ENCODE assay signal across 26 mouse cellular contexts in genomic region chr5:99752670-99753231, GRCm38 (mm10). TPM values are rescaled to one million over a fixed set of nuclear protein-coding genes. Genes with fewer than 3 reads are reported as not detected.
DNase-seq lines count a peak whose midpoint lies in the region; ATAC-seq and TF ChIP-seq lines count a peak whose summit lies in the region.
"Had no signal": no experiment of that assay in that cellular context is flagged by ENCODE, and none has a peak within 500 bp of the region (broad histone marks: within the 10 kb centered on the region; RNA-seq: fewer than 3 reads in every experiment).

No protein-coding gene starts in this region.

- peak overlapping the region; percentile 34 for H3K27ac ChIP-seq in hindbrain, embryonic 14.5 days
- H3K27ac ChIP-seq in hindbrain, embryonic 12.5 days, result no peak overlapping the region
- H3K27ac ChIP-seq in midbrain, embryonic 14.5 days (replicated peaks; ENCODE audit: low read depth, low read length), result no peak overlapping the region
- no peak overlapping the region for H3K27ac ChIP-seq in midbrain, embryonic 10.5 days (replicated peaks)
- H3K27ac ChIP-seq in hindbrain, postnatal 0 days, result peak overlapping the region; percentile 17; the same call in 1 of the 2 replicates
- peak overlapping the region; percentile 72 for H3K27ac ChIP-seq in neural tube, embryonic 14.5 days (ENCODE audit: low read depth, low read length)
- H3K27ac ChIP-seq: embryonic facial prominence, embryonic 12.5 days; heart, adult 2 months; kidney, embryonic 15.5 days; limb, embryonic 10.5 days; limb, embryonic 15.5 days; liver, embryonic 13.5 days had no signal

- H3K27me3 ChIP-seq in hindbrain, embryonic 14.5 days (ENCODE audit: control insufficient read depth, insufficient read depth, low read length), result no peaks in the 10 kb centered on the region
- no peaks in the 10 kb centered on the region for H3K27me3 ChIP-seq in hindbrain, embryonic 12.5 days
- H3K27me3 ChIP-seq in midbrain, embryonic 14.5 days (ENCODE audit: control insufficient read depth, insufficient read depth, low read length), result no peaks in the 10 kb centered on the region
- H3K27me3 ChIP-seq in midbrain, embryonic 10.5 days (ENCODE audit: low read depth, poor library complexity, severe bottlenecking), result no peaks in the 10 kb centered on the region
- no peaks in the 10 kb centered on the region for H3K27me3 ChIP-seq in hindbrain, postnatal 0 days (ENCODE audit: insufficient read depth, low read length)
- no peaks in the 10 kb centered on the region for H3K27me3 ChIP-seq in neural tube, embryonic 14.5 days (ENCODE audit: control insufficient read depth, insufficient read depth, low read length)
- H3K27me3 ChIP-seq: embryonic facial prominence, embryonic 12.5 days; heart, embryonic 12.5 days; kidney, embryonic 15.5 days; limb, embryonic 15.5 days; liver, embryonic 13.5 days; megakaryocyte, embryonic 14.5 days had no signal

- 69% methylated on average over 5 of the region's 5 CpGs for WGBS in hindbrain, embryonic 14.5 days
- WGBS in hindbrain, embryonic 12.5 days, result 76% methylated on average over 5 of the region's 5 CpGs
- WGBS in midbrain, embryonic 14.5 days, result 76% methylated on average over 5 of the region's 5 CpGs
- 88% methylated on average over 5 of the region's 5 CpGs for WGBS in midbrain, embryonic 10.5 days
- 67% methylated on average over 5 of the region's 5 CpGs for WGBS in hindbrain, postnatal 0 days
- 45% methylated on average over 5 of the region's 5 CpGs for WGBS in neural tube, embryonic 14.5 days

- DNase-seq in hindbrain, embryonic 14.5 days (ENCODE audit: low spot score), result peak; percentile 52
- no peak for DNase-seq in midbrain, embryonic 14.5 days
- no peak for DNase-seq in midbrain, embryonic 10.5 days (ENCODE audit: low spot score)
- DNase-seq in hindbrain, postnatal 0 days (ENCODE audit: low spot score), result peak; percentile 11
- no peak for DNase-seq in adrenal gland, adult 8-10 months
- no peak for DNase-seq in thymus, postnatal 25 days
- DNase-seq: adrenal gland, postnatal 36 days; B cell, adult 2 months; cerebellum, adult 8-10 months; embryo, embryonic 11 days; heart, adult 2 months; heart, postnatal 4 days; kidney, adult 18-20 months; kidney, postnatal 25 days; liver, embryonic 13.5 days; lung, adult 18-20 months; lung, postnatal 4 days had no signal

- no peak for ATAC-seq in hindbrain, embryonic 14.5 days (ENCODE audit: low FRiP score)
- no peak for ATAC-seq in hindbrain, embryonic 12.5 days (ENCODE audit: low FRiP score)
- ATAC-seq in midbrain, embryonic 14.5 days (ENCODE audit: low FRiP score, low TSS enrichment), result no peak
- no peak for ATAC-seq in hindbrain, postnatal 0 days
- ATAC-seq in neural tube, embryonic 14.5 days (ENCODE audit: low read depth), result peak; percentile 75
- ATAC-seq: lung, postnatal 0 days had no signal

- 0 out of 2 replicates have a peak, but pooled peaks cover 8% of the 10 kb centered on the region for H3K4me1 ChIP-seq in hindbrain, embryonic 14.5 days (replicated peaks; ENCODE audit: control insufficient read depth, insufficient read depth, low read length)
- no peaks in the 10 kb centered on the region for H3K4me1 ChIP-seq in hindbrain, embryonic 12.5 days
- H3K4me1 ChIP-seq in midbrain, embryonic 14.5 days (ENCODE audit: control insufficient read depth, insufficient read depth, low read length), result peaks cover 13% of the 10 kb centered on the region; the same call in 1 of the 2 replicates
- H3K4me1 ChIP-seq in midbrain, embryonic 10.5 days, result no peaks in the 10 kb centered on the region
- H3K4me1 ChIP-seq in hindbrain, postnatal 0 days (ENCODE audit: insufficient read depth, low read length), result no peaks in the 10 kb centered on the region
- peaks cover 4% of the 10 kb centered on the region; the same call in 1 of the 2 replicates for H3K4me1 ChIP-seq in neural tube, embryonic 14.5 days (ENCODE audit: control insufficient read depth, insufficient read depth, low read length)
- H3K4me1 ChIP-seq: embryonic facial prominence, embryonic 12.5 days; heart, embryonic 12.5 days; kidney, embryonic 15.5 days; limb, embryonic 15.5 days; liver, embryonic 13.5 days; megakaryocyte, embryonic 14.5 days had no signal

- peak overlapping the region; percentile 10; the same call in 1 of the 2 replicates for H3K4me2 ChIP-seq in hindbrain, embryonic 14.5 days (replicated peaks)
- H3K4me2 ChIP-seq in hindbrain, embryonic 12.5 days (replicated peaks), result no peak overlapping the region
- peak overlapping the region; percentile 9; the same call in 1 of the 2 replicates for H3K4me2 ChIP-seq in midbrain, embryonic 14.5 days (ENCODE audit: low read length)
- peak overlapping the region; percentile 28; the same call in 1 of the 2 replicates for H3K4me2 ChIP-seq in hindbrain, postnatal 0 days (ENCODE audit: low read depth, low read length)
- H3K4me2 ChIP-seq in neural tube, embryonic 14.5 days (ENCODE audit: low read depth, low read length), result 0 out of 2 replicates have a peak overlapping the region, but pooled peaks have one; percentile 3
- H3K4me2 ChIP-seq: embryonic facial prominence, embryonic 12.5 days; heart, embryonic 12.5 days; kidney, embryonic 15.5 days; limb, embryonic 15.5 days; liver, embryonic 13.5 days had no signal

- H3K9ac ChIP-seq in hindbrain, embryonic 14.5 days, result 0 out of 2 replicates have a peak overlapping the region, but pooled peaks have one; percentile 7
- no peak overlapping the region for H3K9ac ChIP-seq in hindbrain, embryonic 12.5 days
- no peak overlapping the region for H3K9ac ChIP-seq in midbrain, embryonic 14.5 days (replicated peaks; ENCODE audit: low read length)
- H3K9ac ChIP-seq in hindbrain, postnatal 0 days (replicated peaks; ENCODE audit: low read length), result no peak overlapping the region
- H3K9ac ChIP-seq in neural tube, embryonic 14.5 days (replicated peaks; ENCODE audit: low read depth, low read length), result no peak overlapping the region
- H3K9ac ChIP-seq: embryonic facial prominence, embryonic 12.5 days; heart, embryonic 12.5 days; kidney, embryonic 15.5 days; limb, embryonic 15.5 days; liver, embryonic 13.5 days had no signal

- no peaks in the 10 kb centered on the region for H3K36me3 ChIP-seq in hindbrain, embryonic 14.5 days (replicated peaks; ENCODE audit: control insufficient read depth, insufficient read depth)
- no peaks in the 10 kb centered on the region for H3K36me3 ChIP-seq in hindbrain, embryonic 12.5 days
- no peaks in the 10 kb centered on the region for H3K36me3 ChIP-seq in midbrain, embryonic 14.5 days (ENCODE audit: control insufficient read depth, insufficient read depth, low read length)
- no peaks in the 10 kb centered on the region for H3K36me3 ChIP-seq in midbrain, embryonic 10.5 days
- H3K36me3 ChIP-seq in hindbrain, postnatal 0 days (ENCODE audit: insufficient read depth, low read length), result no peaks in the 10 kb centered on the region
- H3K36me3 ChIP-seq in neural tube, embryonic 14.5 days (ENCODE audit: control insufficient read depth, insufficient read depth, low read length), result no peaks in the 10 kb centered on the region
- H3K36me3 ChIP-seq: embryonic facial prominence, embryonic 12.5 days; heart, embryonic 12.5 days; kidney, embryonic 15.5 days; limb, embryonic 10.5 days; limb, embryonic 15.5 days; liver, embryonic 13.5 days had no signal

- TF ChIP-seq CTCF in hindbrain, postnatal 0 days (IDR thresholded peaks at IDR 0.05; ENCODE audit: low read depth), result no peak

- H3K4me3 ChIP-seq in hindbrain, embryonic 14.5 days (replicated peaks; ENCODE audit: low read length), result no peak overlapping the region
- H3K4me3 ChIP-seq in hindbrain, embryonic 12.5 days, result no peak overlapping the region
- no peak overlapping the region for H3K4me3 ChIP-seq in midbrain, embryonic 14.5 days (replicated peaks; ENCODE audit: low read depth, low read length)
- no peak overlapping the region for H3K4me3 ChIP-seq in midbrain, embryonic 10.5 days
- H3K4me3 ChIP-seq in hindbrain, postnatal 0 days (ENCODE audit: low read length), result no peak overlapping the region
- no peak overlapping the region for H3K4me3 ChIP-seq in neural tube, embryonic 14.5 days (ENCODE audit: low read depth, low read length)
- H3K4me3 ChIP-seq: embryonic facial prominence, embryonic 12.5 days; heart, adult 2 months; heart, embryonic 12.5 days; kidney, embryonic 15.5 days; limb, embryonic 10.5 days; limb, embryonic 15.5 days; liver, embryonic 13.5 days; megakaryocyte, embryonic 14.5 days had no signal

- no peaks in the 10 kb centered on the region for H3K9me3 ChIP-seq in hindbrain, embryonic 14.5 days (ENCODE audit: control insufficient read depth, low read length)
- no peaks in the 10 kb centered on the region for H3K9me3 ChIP-seq in hindbrain, embryonic 12.5 days (replicated peaks)
- H3K9me3 ChIP-seq in midbrain, embryonic 14.5 days (ENCODE audit: control insufficient read depth, low read length), result no peaks in the 10 kb centered on the region
- H3K9me3 ChIP-seq in midbrain, embryonic 10.5 days (replicated peaks), result no peaks in the 10 kb centered on the region
- no peaks in the 10 kb centered on the region for H3K9me3 ChIP-seq in hindbrain, postnatal 0 days (ENCODE audit: low read length)
- no peaks in the 10 kb centered on the region for H3K9me3 ChIP-seq in neural tube, embryonic 14.5 days (ENCODE audit: control insufficient read depth, low read length)
- H3K9me3 ChIP-seq: embryonic facial prominence, embryonic 12.5 days; heart, embryonic 12.5 days; kidney, embryonic 15.5 days; limb, embryonic 10.5 days; limb, embryonic 15.5 days; liver, embryonic 13.5 days had no signal

RNA-seq across cellular contexts. Expression of gene Rasgef1b, which starts 23.9 kb away (rescaled TPM):
- 47.5 and 51.5 TPM in 2 replicates for polyA plus RNA-seq in hindbrain, embryonic 14.5 days (2014; fragmentation: Nextera tagmentation; extraction: Ambion mirVana)
- 25.9 and 30.5 TPM in 2 replicates for polyA plus RNA-seq in hindbrain, embryonic 12.5 days (2016; fragmentation: Nextera tagmentation; extraction: Ambion mirVana)
- polyA plus RNA-seq in midbrain, embryonic 14.5 days (2014; fragmentation: Nextera tagmentation; extraction: Ambion mirVana), result 59.5 and 75.6 TPM in 2 replicates
- 9.0 and 15.4 TPM in 2 replicates for polyA plus RNA-seq in midbrain, embryonic 10.5 days (2016; fragmentation: Nextera tagmentation; extraction: Ambion mirVana)
- total RNA-seq in hindbrain, postnatal 0 days (2014; rRNA removed), result 34.8 and 39.9 TPM in 2 replicates
- 31.1 and 32.0 TPM in 2 replicates for polyA plus RNA-seq in hindbrain, postnatal 0 days (2015; fragmentation: Nextera tagmentation; extraction: Ambion mirVana)
- 83.7 and 86.2 TPM in 2 replicates for polyA plus RNA-seq in neural tube, embryonic 14.5 days (2014; fragmentation: Nextera tagmentation; extraction: Ambion mirVana)
- 10 to 100 TPM in 3 of 4 experiments, 1 to 10 TPM in 1; 9.8 to 14.6 (median 11.0) TPM for total RNA-seq in adrenal gland, adult 8-10 months (2022)

Comparison
In these comparisons a context has a peak if more than half of its experiments do, and no peak if none do; other contexts are left out.
1. H3K27ac ChIP-seq: peak in hindbrain, embryonic 14.5 days (single experiment), hindbrain, postnatal 0 days (single experiment) and neural tube, embryonic 14.5 days (single experiment); none in hindbrain, embryonic 12.5 days (single experiment), midbrain, embryonic 14.5 days (single experiment) and midbrain, embryonic 10.5 days (single experiment).
2. DNase-seq: peak in hindbrain, embryonic 14.5 days (single experiment) and hindbrain, postnatal 0 days (single experiment); none in midbrain, embryonic 14.5 days (single experiment), midbrain, embryonic 10.5 days (single experiment), adrenal gland, adult 8-10 months (single experiment) and thymus, postnatal 25 days (single experiment).